Mouse (Mus musculus) testis, adult 2 months (tissue): ENCODE data around the gene Gja5.

Experiments used
- CTCF ChIP-seq: fragments of 200-500 bp; IDR thresholded peaks from 2 replicates; pipeline ENCODE4 v1.5.1; 2012; ENCODE audit warnings: low read depth, mild to moderate bottlenecking, inconsistent platforms, low read length, moderate library complexity; ENCODE audit not compliant: control insufficient read depth, insufficient read depth, insufficient replicate concordance
- POLR2A ChIP-seq: fragments of 200-500 bp; IDR thresholded peaks from 2 replicates; pipeline ENCODE4 v1.6.1; 2012; ENCODE audit warnings: low read depth, mild to moderate bottlenecking, inconsistent platforms, low read length, moderate library complexity; ENCODE audit not compliant: control insufficient read depth

GRCm38 (mm10) chr3:96855833-96856232 lies 48.7 kb upstream of the Gja5 start:
- TF ChIP-seq POLR2A (no peak), CTCF (no peak)
